Mouse (Mus musculus) stomach, embryonic 14.5 days (tissue): ENCODE results near the gene Cnot4. TPM values are rescaled to one million over a fixed set of nuclear protein-coding genes. Genes with fewer than 3 reads are reported as not detected.
"Not testable (repeated sequence)": the region's sequence is repeated elsewhere in the genome, so short reads cannot be mapped to it uniquely, and the experiment has no call there.

Experiments
- ATAC-seq: fragments of 200-750 bp; cut with Nextera tagmentation; 2 replicates; pipeline ENCODE4 v1.8.0; 2017; ENCODE audit warnings: low read depth, moderate TSS enrichment; ENCODE audit not compliant: insufficient number of reproducible peaks, insufficient read depth, low FRiP score
- H3K27ac ChIP-seq: fragments of 300-500 bp; sonication (generic); 2 replicates; pipeline ENCODE4 v1.5.1; 2014; ENCODE audit warnings: mild to moderate bottlenecking, low read length, moderate library complexity, mixed read lengths
- H3K27me3 ChIP-seq: fragments of 300-500 bp; sonication (generic); 2 replicates; pipeline ENCODE4 v1.6.1; 2014; ENCODE audit warnings: low read length, control low read depth, mixed read lengths; ENCODE audit not compliant: control insufficient read depth, insufficient read depth
- H3K36me3 ChIP-seq: fragments of 300-500 bp; sonication (generic); 2 replicates; pipeline ENCODE4 v1.6.1; 2014; ENCODE audit warnings: mild to moderate bottlenecking, control low read depth, low read length, moderate library complexity, mixed read lengths; ENCODE audit not compliant: control insufficient read depth, insufficient read depth
- H3K4me1 ChIP-seq: fragments of 300-500 bp; sonication (generic); 2 replicates; pipeline ENCODE4 v1.6.1; 2014; ENCODE audit warnings: low read length, control low read depth, mixed read lengths; ENCODE audit not compliant: control insufficient read depth, insufficient read depth
- H3K4me2 ChIP-seq: fragments of 300-500 bp; sonication (generic); replicated peaks from 2 replicates; pipeline ENCODE4 v1.6.1; 2014; ENCODE audit warnings: low read depth, low read length, control low read depth
- H3K4me3 ChIP-seq: fragments of 300-500 bp; sonication (generic); 2 replicates; pipeline ENCODE4 v1.5.1; 2014; ENCODE audit warnings: low read depth, low read length, control low read depth
- H3K9ac ChIP-seq: fragments of 300-500 bp; sonication (generic); replicated peaks from 2 replicates; pipeline ENCODE4 v1.6.1; 2014; ENCODE audit warnings: low read depth, mild to moderate bottlenecking, control low read depth, low read length, moderate library complexity, mixed read lengths
- H3K9me3 ChIP-seq: fragments of 300-500 bp; sonication (generic); 2 replicates; pipeline ENCODE4 v1.6.1; 2016; ENCODE audit warnings: low read depth, low read length, control low read depth; ENCODE audit not compliant: control insufficient read depth
- WGBS: fragments of 180-500 bp; shearing (Covaris S2); extraction: QIAGEN DNeasy Blood & Tissue Kit; methylation state at CpG from one replicate; pipeline ENCODE4 v1.1.7; 2014; 5-methylcytosine and 5-hydroxymethylcytosine counted together
- polyA plus RNA-seq: library from polyadenylated mRNA; unstranded; fragments of >200 nt; fragmentation: Nextera tagmentation; extraction: Ambion mirVana; gene quantifications from 2 replicates; pipeline ENCODE4 v1.2.1, GENCODE M21; 2014

Gene Cnot4
- polyA plus RNA-seq: 36.5 and 40.4 TPM in 2 replicates

- H3K4me3 ChIP-seq: peak within 1 kb of the TSS; percentile 83
- under 1% methylated on average over 55 of the region's 55 CpGs for WGBS
- H3K27ac ChIP-seq: peak within 1 kb of the TSS; percentile 92
- peak within 1 kb of the TSS; percentile 78 for H3K9ac ChIP-seq
- H3K4me1 ChIP-seq: peaks cover 15% of the 10 kb centered on the region; the same call in 1 of the 2 replicates
- no peaks in the 10 kb centered on the region for H3K36me3 ChIP-seq
- peak; percentile 99 for ATAC-seq
- H3K4me2 ChIP-seq: peak within 1 kb of the TSS; percentile 92
- no peaks in the 10 kb centered on the region for H3K9me3 ChIP-seq
- H3K27me3 ChIP-seq: no peaks in the 10 kb centered on the region
These were observed at the start of gene Cnot4 for GRCm38 (mm10) chr6:35133579-35134488. Gene Cnot4 (minus strand): TSS chr6:35133724.

- H3K27me3 ChIP-seq, H3K4me1 ChIP-seq, H3K36me3 ChIP-seq, H3K4me2 ChIP-seq, H3K9ac ChIP-seq, H3K4me3 ChIP-seq, ATAC-seq, H3K9me3 ChIP-seq, H3K27ac ChIP-seq: not testable (repeated sequence)
- 90% methylated on average over 3 of the region's 3 CpGs for whole genome bisulfite sequencing
These were observed 45.8 kb upstream of the Cnot4 start for GRCm38 (mm10) chr6:35179299-35179698.

- H3K4me2 ChIP-seq: peak overlapping the region; percentile 84
- peak overlapping the region; percentile 94 for H3K9ac ChIP-seq
- no peaks in the 10 kb centered on the region for H3K27me3 ChIP-seq
- no peaks in the 10 kb centered on the region for H3K9me3 ChIP-seq
- H3K27ac ChIP-seq: peak overlapping the region; percentile 85
- no peaks in the 10 kb centered on the region for H3K36me3 ChIP-seq
- 0 out of 2 replicates have a peak, but pooled peaks cover 4% of the 10 kb centered on the region for H3K4me1 ChIP-seq
- WGBS: under 1% methylated on average over 67 of the region's 69 CpGs
- peak overlapping the region; percentile 89 for H3K4me3 ChIP-seq
- ATAC-seq: peak; percentile 73; the same call in 1 of the 2 replicates
These were observed 44.2 kb upstream of the Cnot4 start for GRCm38 (mm10) chr6:35177650-35178272.

- H3K9me3 ChIP-seq: no peaks in the 10 kb centered on the region
- peak within 1 kb of the TSS; percentile 85 for H3K27ac ChIP-seq
- 3% methylated on average over 34 of the region's 34 CpGs for WGBS
- peak within 1 kb of the TSS; percentile 84 for H3K4me2 ChIP-seq
- peak within 1 kb of the TSS; percentile 89 for H3K4me3 ChIP-seq
- no peaks in the 10 kb centered on the region for H3K27me3 ChIP-seq
- no peaks in the 10 kb centered on the region for H3K36me3 ChIP-seq
- peak; percentile 90 for ATAC-seq
- H3K9ac ChIP-seq: peak within 1 kb of the TSS; percentile 94
- 0 out of 2 replicates have a peak, but pooled peaks cover 4% of the 10 kb centered on the region for H3K4me1 ChIP-seq
These were observed 43.6 kb upstream of the Cnot4 start, which contains the start of gene Nup205 for GRCm38 (mm10) chr6:35176979-35177649. Gene Nup205 (plus strand): TSS chr6:35177421.

- Histone ChIP-seq H3K27ac (no peak overlapping the region), H3K36me3 (no peaks in the 10 kb centered on the region), H3K4me3 (no peak overlapping the region), H3K27me3 (no peaks in the 10 kb centered on the region), H3K4me2 (no peak overlapping the region), H3K4me1 (no peaks in the 10 kb centered on the region), H3K9ac (no peak overlapping the region), H3K9me3 (no peaks in the 10 kb centered on the region)
- 85% methylated on average over 4 of the region's 4 CpGs for WGBS
- no peak for ATAC-seq
These were observed 39.7 kb upstream of the Cnot4 start for GRCm38 (mm10) chr6:35173181-35173580.

GRCm38 (mm10) chr6:35172028-35172427 is 38.5 kb upstream of the Cnot4 start:
- not testable (repeated sequence) for H3K4me1 ChIP-seq, ATAC-seq, H3K9ac ChIP-seq, H3K27me3 ChIP-seq, H3K4me2 ChIP-seq, H3K4me3 ChIP-seq, H3K27ac ChIP-seq, H3K9me3 ChIP-seq, H3K36me3 ChIP-seq
- 55% methylated on average over 3 of the region's 3 CpGs for WGBS

GRCm38 (mm10) chr6:35169250-35169649 is 35.7 kb upstream of the Cnot4 start:
- 52% methylated on average over 4 of the region's 4 CpGs for WGBS
- Histone ChIP-seq H3K36me3 (no peaks in the 10 kb centered on the region), H3K4me1 (no peaks in the 10 kb centered on the region), H3K4me3 (no peak overlapping the region), H3K9ac (no peak overlapping the region), H3K9me3 (no peaks in the 10 kb centered on the region), H3K27ac (no peak overlapping the region), H3K27me3 (no peaks in the 10 kb centered on the region), H3K4me2 (no peak overlapping the region)
- ATAC-seq: no peak

- H3K27me3 ChIP-seq: no peaks in the 10 kb centered on the region
- ATAC-seq: no peak
- no peak overlapping the region for H3K9ac ChIP-seq
- no peaks in the 10 kb centered on the region for H3K4me1 ChIP-seq
- H3K36me3 ChIP-seq: no peaks in the 10 kb centered on the region
- H3K27ac ChIP-seq: no peak overlapping the region
- H3K4me2 ChIP-seq: no peak overlapping the region
- H3K4me3 ChIP-seq: no peak overlapping the region
- H3K9me3 ChIP-seq: no peaks in the 10 kb centered on the region
These were observed 21.0 kb upstream of the Cnot4 start for GRCm38 (mm10) chr6:35154540-35154939.
